Mouse (Mus musculus) spleen, adult 2 months (tissue): Measurements from ENCODE around the gene Hs6st2.

ENCODE experiments used
- CTCF ChIP-seq: fragments of 200-500 bp; IDR thresholded peaks from 2 replicates; pipeline ENCODE4 v1.5.1; 2011; ENCODE audit warnings: mild to moderate bottlenecking, inconsistent platforms; ENCODE audit not compliant: insufficient read depth, insufficient read length, insufficient replicate concordance; ENCODE audit errors: extremely low read depth
- POLR2A ChIP-seq: fragments of 200-500 bp; IDR thresholded peaks from 2 replicates; pipeline ENCODE4 v1.6.1; 2011; ENCODE audit warnings: low read depth, low read length, inconsistent platforms

DNA sequence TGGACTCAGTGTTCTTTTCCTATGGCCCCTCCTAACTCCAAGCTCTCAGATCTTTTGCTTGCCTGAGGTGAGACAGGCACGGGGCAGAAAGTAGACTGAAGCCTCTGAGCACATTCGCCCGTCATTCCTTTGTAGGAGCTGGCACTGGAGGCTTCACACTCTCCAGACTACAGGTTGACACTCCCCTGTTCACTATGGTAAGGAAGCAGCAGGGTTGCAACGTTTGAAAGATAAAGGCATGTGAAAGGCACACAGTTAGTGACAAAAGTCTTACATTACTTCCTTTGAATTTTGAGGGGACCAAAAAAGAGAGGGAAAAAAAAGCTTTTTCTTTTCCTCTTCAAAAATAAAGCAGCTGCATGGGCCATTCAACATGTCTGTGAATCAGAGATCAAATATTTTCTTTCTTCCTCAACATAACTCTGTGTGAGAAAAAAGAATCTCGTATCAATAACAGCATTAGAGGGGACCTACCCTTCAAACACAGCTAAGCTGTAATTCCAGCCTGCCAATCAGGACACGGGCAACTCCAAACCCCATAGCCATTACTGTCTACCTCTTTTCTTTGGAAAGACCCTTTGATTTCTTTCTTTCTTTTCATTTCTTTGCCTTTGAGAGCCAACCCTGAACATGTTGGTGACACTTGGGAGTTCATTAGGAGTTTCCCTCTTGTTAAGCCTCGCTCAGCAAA, 177.7 kb downstream of the Hs6st2 start:
- TF ChIP-seq POLR2A, result no peak
- no peak for TF ChIP-seq CTCF
